Mouse (Mus musculus) lung, postnatal 0 days (tissue): ENCODE results near the gene Rbp3. TPM values are rescaled to one million over a fixed set of nuclear protein-coding genes. Genes with fewer than 3 reads are reported as not detected.
A peak's percentile ranks its signal among the peaks of the same experiment; 100 is the strongest.

Experiments used
- ATAC-seq: fragments of 200-750 bp; cut with Nextera tagmentation; 2 replicates; pipeline ENCODE4 v1.8.0; 2017; ENCODE audit warnings: moderate library complexity
- DNase-seq: peaks from one replicate; pipeline ENCODE4 v3.0.0-alpha.2; 2016; ENCODE audit warnings: low spot score
- H3K27ac ChIP-seq: fragments of 300-500 bp; sonication (generic); 2 replicates; pipeline ENCODE4 v1.5.1; 2014; ENCODE audit warnings: antibody characterized with exemption, mild to moderate bottlenecking, low read length, mixed read lengths
- H3K27me3 ChIP-seq: fragments of 300-500 bp; sonication (generic); replicated peaks from 2 replicates; pipeline ENCODE4 v1.6.1; 2014; ENCODE audit warnings: low read length, mixed read lengths; ENCODE audit not compliant: insufficient read depth
- H3K36me3 ChIP-seq: fragments of 300-500 bp; sonication (generic); 2 replicates; pipeline ENCODE4 v1.6.1; 2014; ENCODE audit warnings: low read length, mixed read lengths; ENCODE audit not compliant: insufficient read depth
- H3K4me1 ChIP-seq: fragments of 300-500 bp; sonication (generic); 2 replicates; pipeline ENCODE4 v1.6.1; 2014; ENCODE audit warnings: antibody characterized with exemption, low read depth, low read length, mixed read lengths; ENCODE audit not compliant: insufficient read depth
- H3K4me2 ChIP-seq: fragments of 300-500 bp; sonication (generic); replicated peaks from 2 replicates; pipeline ENCODE4 v1.6.1; 2014; ENCODE audit warnings: low read depth, mild to moderate bottlenecking, low read length, moderate library complexity, mixed read lengths
- H3K4me3 ChIP-seq: fragments of 300-500 bp; sonication (generic); 2 replicates; pipeline ENCODE4 v1.5.1; 2014; ENCODE audit warnings: low read depth, low read length
- H3K9ac ChIP-seq: fragments of 300-500 bp; sonication (generic); replicated peaks from 2 replicates; pipeline ENCODE4 v1.6.1; 2014; ENCODE audit warnings: low read depth, mild to moderate bottlenecking
- H3K9me3 ChIP-seq: fragments of 300-500 bp; sonication (generic); 2 replicates; pipeline ENCODE4 v1.6.1; 2016; ENCODE audit warnings: low read length, mixed read lengths
- CTCF ChIP-seq: IDR thresholded peaks from 2 replicates; pipeline ENCODE4 v1.5.1; 2016; ENCODE audit warnings: antibody characterized with exemption, mild to moderate bottlenecking
- EP300 ChIP-seq: IDR thresholded peaks from 2 replicates; pipeline ENCODE4 v1.6.1; 2016; ENCODE audit warnings: antibody characterized with exemption, mild to moderate bottlenecking, control low read depth
- WGBS: fragments of 180-500 bp; shearing (Covaris S2); extraction: QIAGEN DNeasy Blood & Tissue Kit; methylation state at CpG from one replicate; pipeline ENCODE4 v1.1.7; 2014; 5-methylcytosine and 5-hydroxymethylcytosine counted together
- polyA plus RNA-seq: library from polyadenylated mRNA; unstranded; fragments of >200 nt; fragmentation: Nextera tagmentation; extraction: Ambion mirVana; gene quantifications from 2 replicates; pipeline ENCODE4 v1.2.1, GENCODE M21; 2015

The Rbp3 gene
- polyA plus RNA-seq, 1 experiment from 2014 or later, result not detected

GRCm38 (mm10) chr14:33942222-33942621, 11.6 kb upstream of the Rbp3 start:
- Histone ChIP-seq H3K4me3 (no peak overlapping the region), H3K9ac (no peak overlapping the region), H3K27me3 (no peaks in the 10 kb centered on the region), H3K4me2 (no peak overlapping the region), H3K36me3 (no peaks in the 10 kb centered on the region), H3K9me3 (no peaks in the 10 kb centered on the region), H3K27ac (no peak overlapping the region), H3K4me1 (no peaks in the 10 kb centered on the region)
- 75% methylated on average over 5 of the region's 5 CpGs for WGBS
- TF ChIP-seq EP300 (no peak), CTCF (no peak)
- ATAC-seq, result no peak
- no peak for DNase-seq

GRCm38 (mm10) chr14:33946125-33946524, 7.7 kb upstream of the Rbp3 start:
- Histone ChIP-seq H3K4me2 (no peak overlapping the region), H3K4me3 (no peak overlapping the region), H3K27me3 (no peaks in the 10 kb centered on the region), H3K27ac (no peak overlapping the region), H3K9me3 (no peaks in the 10 kb centered on the region), H3K9ac (no peak overlapping the region), H3K36me3 (no peaks in the 10 kb centered on the region), H3K4me1 (no peaks in the 10 kb centered on the region)
- ATAC-seq (no peak), DNase-seq (no peak)
- TF ChIP-seq EP300 (no peak), CTCF (no peak)
- WGBS, result 72% methylated on average over 6 of the region's 6 CpGs

- Histone ChIP-seq H3K27me3 (no peaks in the 10 kb centered on the region), H3K27ac (no peak overlapping the region), H3K36me3 (no peaks in the 10 kb centered on the region), H3K4me1 (no peaks in the 10 kb centered on the region), H3K9me3 (no peaks in the 10 kb centered on the region), H3K4me3 (no peak overlapping the region), H3K4me2 (no peak overlapping the region), H3K9ac (no peak overlapping the region)
- WGBS, result 39% methylated on average over 6 of the region's 6 CpGs
- TF ChIP-seq CTCF, result peak; percentile 25; the same call in 1 of the 2 replicates
- TF ChIP-seq EP300, result no peak
- ATAC-seq, result no peak
- no peak for DNase-seq
Observed at GRCm38 (mm10) chr14:33952233-33952981, 1.4 kb upstream of the Rbp3 start.

- H3K4me2 ChIP-seq, result no peak overlapping the region
- no peak overlapping the region for H3K27ac ChIP-seq
- DNase-seq (no peak), ATAC-seq (no peak)
- H3K4me3 ChIP-seq, result no peak overlapping the region
- H3K36me3 ChIP-seq, result no peaks in the 10 kb centered on the region
- no peak overlapping the region for H3K9ac ChIP-seq
- no peaks in the 10 kb centered on the region for H3K4me1 ChIP-seq
- no peaks in the 10 kb centered on the region for H3K9me3 ChIP-seq
- WGBS, result 67% methylated on average over 12 of the region's 13 CpGs
- no peaks in the 10 kb centered on the region for H3K27me3 ChIP-seq
- TF ChIP-seq CTCF, result 0 out of 2 replicates have a peak, but pooled peaks have one; percentile 2
- no peak for TF ChIP-seq EP300
Observed at GRCm38 (mm10) chr14:33956055-33956454, 2.3 kb downstream of the Rbp3 start.

- TF ChIP-seq EP300, result no peak
- no peak for TF ChIP-seq CTCF
- Histone ChIP-seq H3K4me1 (no peaks in the 10 kb centered on the region), H3K36me3 (no peaks in the 10 kb centered on the region), H3K4me2 (no peak overlapping the region), H3K27ac (no peak overlapping the region), H3K27me3 (no peaks in the 10 kb centered on the region), H3K4me3 (no peak overlapping the region), H3K9ac (no peak overlapping the region), H3K9me3 (no peaks in the 10 kb centered on the region)
- ATAC-seq (no peak), DNase-seq (no peak)
- 78% methylated on average over 4 of the region's 4 CpGs for WGBS
Observed at GRCm38 (mm10) chr14:33958186-33958585, 4.4 kb downstream of the Rbp3 start.

GRCm38 (mm10) chr14:33958841-33959240, 5.0 kb downstream of the Rbp3 start:
- Histone ChIP-seq H3K27ac (no peak overlapping the region), H3K4me3 (no peak overlapping the region), H3K36me3 (no peaks in the 10 kb centered on the region), H3K27me3 (no peaks in the 10 kb centered on the region), H3K9me3 (no peaks in the 10 kb centered on the region), H3K4me2 (no peak overlapping the region), H3K9ac (no peak overlapping the region), H3K4me1 (no peaks in the 10 kb centered on the region)
- ATAC-seq (no peak), DNase-seq (no peak)
- WGBS, result 39% methylated on average over 3 of the region's 3 CpGs
- TF ChIP-seq EP300 (no peak), CTCF (no peak)
